Mouse (Mus musculus) neural tube, embryonic 12.5 days (tissue): Measurements from ENCODE around the gene Sult3a2. TPM values are rescaled to one million over a fixed set of nuclear protein-coding genes. Genes with fewer than 3 reads are reported as not detected.

Experiments
- ATAC-seq: fragments of 200-750 bp; cut with Nextera tagmentation; 2 replicates; pipeline ENCODE4 v1.8.0; 2017; ENCODE audit warnings: low read depth, mild to moderate bottlenecking, moderate TSS enrichment, moderate library complexity; ENCODE audit not compliant: low FRiP score
- H3K27ac ChIP-seq: fragments of 300-500 bp; sonication (generic); 2 replicates; pipeline ENCODE4 v1.5.1; 2016
- H3K27me3 ChIP-seq: fragments of 300-500 bp; sonication (generic); replicated peaks from 2 replicates; pipeline ENCODE4 v1.6.1; 2016; ENCODE audit warnings: mild to moderate bottlenecking
- H3K36me3 ChIP-seq: fragments of 300-500 bp; sonication (generic); 2 replicates; pipeline ENCODE4 v1.6.1; 2016; ENCODE audit warnings: mild to moderate bottlenecking
- H3K4me1 ChIP-seq: fragments of 300-500 bp; sonication (generic); 2 replicates; pipeline ENCODE4 v1.6.1; 2016
- H3K4me2 ChIP-seq: fragments of 300-500 bp; sonication (generic); replicated peaks from 2 replicates; pipeline ENCODE4 v1.6.1; 2016; ENCODE audit warnings: mild to moderate bottlenecking
- H3K4me3 ChIP-seq: fragments of 300-500 bp; sonication (generic); 2 replicates; pipeline ENCODE4 v1.5.1; 2016
- H3K9ac ChIP-seq: fragments of 300-500 bp; sonication (generic); 2 replicates; pipeline ENCODE4 v1.6.1; 2016; ENCODE audit warnings: mild to moderate bottlenecking
- H3K9me3 ChIP-seq: fragments of 300-500 bp; sonication (generic); 2 replicates; pipeline ENCODE4 v1.6.1; 2016; ENCODE audit warnings: mild to moderate bottlenecking
- WGBS: fragments of 180-500 bp; shearing (Covaris S2); methylation state at CpG from one replicate; pipeline ENCODE4 v1.1.7; 2016; 5-methylcytosine and 5-hydroxymethylcytosine counted together
- polyA plus RNA-seq: library from polyadenylated mRNA; unstranded; fragments of >200 nt; fragmentation: Nextera tagmentation; extraction: Ambion mirVana; gene quantifications from 2 replicates; pipeline ENCODE4 v1.2.1, GENCODE M21; 2016

Gene Sult3a2
- polyA plus RNA-seq, 1 experiment from 2014 or later = not detected

GRCm38 (mm10) chr10:33723764-33724163, 62.7 kb downstream of the Sult3a2 start:
- no peak for ATAC-seq
- WGBS = 45% methylated on average over 6 of the region's 6 CpGs
- no peak overlapping the region for H3K4me3 ChIP-seq

GRCm38 (mm10) chr10:33721827-33722438, 64.6 kb downstream of the Sult3a2 start:
- whole genome bisulfite sequencing = 53% methylated on average over 4 of the region's 4 CpGs
- H3K9ac ChIP-seq = no peak overlapping the region
- no peak overlapping the region for H3K4me2 ChIP-seq
- H3K27me3 ChIP-seq = no peaks in the 10 kb centered on the region
- no peaks in the 10 kb centered on the region for H3K9me3 ChIP-seq
- H3K4me1 ChIP-seq = no peaks in the 10 kb centered on the region
- H3K36me3 ChIP-seq = no peaks in the 10 kb centered on the region
- peak; percentile 72; the same call in 1 of the 2 replicates for ATAC-seq
- no peak overlapping the region for H3K27ac ChIP-seq
- H3K4me3 ChIP-seq = no peak overlapping the region

More at GRCm38 (mm10) chr10:33723764-33724163, 62.7 kb downstream of the Sult3a2 start:
- no peaks in the 10 kb centered on the region for H3K4me1 ChIP-seq
- no peak overlapping the region for H3K4me2 ChIP-seq
- H3K9me3 ChIP-seq = no peaks in the 10 kb centered on the region
- H3K9ac ChIP-seq = no peak overlapping the region
- no peak overlapping the region for H3K27ac ChIP-seq
- H3K27me3 ChIP-seq = no peaks in the 10 kb centered on the region
- H3K36me3 ChIP-seq = no peaks in the 10 kb centered on the region

Other genes starting within 250 kb of the Sult3a2 start
- 6.5 and 9.0 TPM in 2 replicates for gene Clvs2, start 161.9 kb downstream of the Sult3a2 start, polyA plus RNA-seq
- not detected in 2 replicates for gene Sult3a1, start 71.0 kb upstream of the Sult3a2 start, polyA plus RNA-seq
- 0.08 TPM in 1 of 2 replicates, not detected in the other for gene Rsph4a, start 118.4 kb upstream of the Sult3a2 start, polyA plus RNA-seq
- gene Zup1, start 164.6 kb upstream of the Sult3a2 start, polyA plus RNA-seq = 24.9 and 26.9 TPM in 2 replicates
- gene Rwdd1, start 232.9 kb upstream of the Sult3a2 start, polyA plus RNA-seq = 134 and 142 TPM in 2 replicates